In genomic region chr4:152170286-152170685, GRCm38 (mm10) we compare ENCODE assay signal across 36 mouse cellular contexts. TPM values are rescaled to one million over a fixed set of nuclear protein-coding genes. Genes with fewer than 3 reads are reported as not detected.
"Had no signal": no experiment of that assay in that cellular context is flagged by ENCODE, and none has a peak within 500 bp of the region (broad histone marks: within the 10 kb centered on the region; RNA-seq: fewer than 3 reads in every experiment).

No protein-coding gene starts in this region.

- DNase-seq: gastrocnemius, postnatal 14 days; gastrocnemius, postnatal 36 days; heart, adult 11 months; heart, adult 2 months; heart, postnatal 14 days; heart, postnatal 36 days; kidney, adult 18-20 months; kidney, adult 8-10 months; kidney, postnatal 10 days; kidney, postnatal 25 days; kidney, postnatal 4 days; left cerebral cortex, postnatal 4 days had no signal

- H3K4me1 ChIP-seq: heart, embryonic 13.5 days; intestine, embryonic 15.5 days; limb, embryonic 13.5 days had no signal

- H3K27ac ChIP-seq: heart, adult 2 months; heart, embryonic 13.5 days; heart, embryonic 15.5 days; hindbrain, embryonic 14.5 days; intestine, embryonic 15.5 days; layer of hippocampus, adult 2 months; limb, embryonic 13.5 days; limb, embryonic 15.5 days; liver, embryonic 12.5 days had no signal

- H3K9me3 ChIP-seq: heart, embryonic 15.5 days; intestine, embryonic 15.5 days; limb, embryonic 15.5 days; liver, embryonic 12.5 days had no signal

- H3K4me3 ChIP-seq: heart, adult 2 months; heart, embryonic 13.5 days; heart, embryonic 15.5 days; intestine, embryonic 15.5 days; layer of hippocampus, adult 2 months; limb, embryonic 13.5 days; limb, embryonic 15.5 days; liver, embryonic 12.5 days had no signal

- H3K36me3 ChIP-seq: heart, embryonic 13.5 days; heart, embryonic 15.5 days; intestine, embryonic 15.5 days; limb, embryonic 13.5 days; limb, embryonic 15.5 days; liver, embryonic 12.5 days had no signal

- H3K27me3 ChIP-seq: limb, embryonic 15.5 days had no signal

- ATAC-seq: hindbrain, embryonic 16.5 days; inflammation-experienced regulatory T-cells, adult 6 months; intestine, embryonic 15.5 days; intestine, postnatal 0 days; liver, embryonic 12.5 days had no signal

- H3K4me2 ChIP-seq: heart, embryonic 11.5 days; heart, embryonic 13.5 days; heart, embryonic 15.5 days; hindbrain, embryonic 14.5 days; intestine, embryonic 15.5 days; limb, embryonic 13.5 days; limb, embryonic 15.5 days; liver, embryonic 12.5 days had no signal

- H3K9ac ChIP-seq: heart, embryonic 13.5 days; heart, embryonic 15.5 days; hindbrain, embryonic 14.5 days; intestine, embryonic 15.5 days; limb, embryonic 13.5 days; limb, embryonic 15.5 days; liver, embryonic 12.5 days had no signal

RNA-seq across cellular contexts. Expression of gene Hes2, which starts 11.6 kb away (rescaled TPM):
- total RNA-seq: gastrocnemius, adult 18-20 months; gastrocnemius, adult 8-10 months; gastrocnemius, postnatal 14 days; gastrocnemius, postnatal 36 days; heart, adult 2 months; heart, postnatal 14 days; heart, postnatal 36 days; hematopoietic stem cell, adult 5-6 weeks; layer of hippocampus, adult 2 months; layer of hippocampus, postnatal 10 days; layer of hippocampus, postnatal 25 days; left cerebral cortex, adult 8-10 months; left cerebral cortex, postnatal 10 days; left cerebral cortex, postnatal 25 days; left cerebral cortex, postnatal 4 days; liver, adult 2 months had no signal
- polyA plus RNA-seq: heart, adult 2 months; heart, embryonic 13.5 days; heart, postnatal 0 days; hindbrain, embryonic 14.5 days; hindbrain, embryonic 16.5 days; inflammation-experienced regulatory T-cells, adult 6 months; kidney, embryonic 14.5 days; limb, embryonic 11.5 days; limb, embryonic 13.5 days; liver, adult 2 months had no signal
